Mouse (Mus musculus): ENCODE data around the gene Sec23ip.
"Not testable (repeated sequence)": the region's sequence is repeated elsewhere in the genome, so short reads cannot be mapped to it uniquely, and the experiment has no call there.

Gene Sec23ip

GRCm38 (mm10) chr7:128744684-128745485 lies at the start of gene Sec23ip:
Gene Sec23ip (plus strand): TSS chr7:128744943.
- peak; percentile 92 for DNase-seq (ENCODE audit: extremely low read depth, insufficient read length, low spot score)

GRCm38 (mm10) chr7:128699959-128700358 lies 44.8 kb upstream of the Sec23ip start:
- not testable (repeated sequence) for DNase-seq (ENCODE audit: extremely low read depth, insufficient read length, low spot score)

DNA sequence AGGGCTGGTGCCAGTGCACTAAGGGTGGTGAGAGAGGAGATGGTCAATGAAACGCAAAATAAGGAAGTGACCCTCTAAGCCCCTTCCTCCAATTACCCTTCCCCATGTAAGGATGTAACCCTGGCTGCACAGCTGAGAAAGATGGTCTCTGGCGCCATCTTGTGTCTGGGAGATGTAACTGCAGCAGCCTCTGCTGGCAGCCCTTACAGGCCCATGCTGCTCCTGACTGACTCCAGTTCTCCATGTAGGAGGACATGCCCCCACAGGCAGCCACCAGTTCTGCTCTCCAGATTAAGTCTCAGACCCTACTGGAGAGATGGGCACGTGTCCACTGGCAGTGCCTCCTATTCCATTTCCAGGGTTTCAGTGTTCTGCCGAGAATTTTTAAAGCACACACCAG lies 39.0 kb upstream of the Sec23ip start:
- no peak for DNase-seq (ENCODE audit: extremely low read depth, insufficient read length, low spot score)

DNA sequence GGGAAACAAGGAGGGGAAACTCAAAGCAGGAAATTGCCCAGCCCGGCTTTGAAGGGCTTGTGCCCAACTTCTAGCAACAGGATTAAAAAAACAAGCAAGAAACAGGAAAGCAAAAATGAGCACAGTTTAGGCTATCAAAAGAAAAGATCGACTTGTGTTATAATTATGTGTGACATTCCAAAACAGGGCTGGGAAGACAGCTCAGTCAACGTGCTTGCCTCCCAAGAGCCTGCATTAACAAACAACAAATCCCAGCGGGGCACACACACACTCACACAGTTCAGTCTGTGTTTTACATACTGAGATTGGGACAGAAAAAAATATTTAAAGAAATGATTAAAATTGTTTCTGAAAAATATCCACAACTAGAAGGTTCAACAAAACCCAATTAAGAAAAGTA lies 26.8 kb upstream of the Sec23ip start:
- DNase-seq (ENCODE audit: extremely low read depth, insufficient read length, low spot score): no peak

DNA sequence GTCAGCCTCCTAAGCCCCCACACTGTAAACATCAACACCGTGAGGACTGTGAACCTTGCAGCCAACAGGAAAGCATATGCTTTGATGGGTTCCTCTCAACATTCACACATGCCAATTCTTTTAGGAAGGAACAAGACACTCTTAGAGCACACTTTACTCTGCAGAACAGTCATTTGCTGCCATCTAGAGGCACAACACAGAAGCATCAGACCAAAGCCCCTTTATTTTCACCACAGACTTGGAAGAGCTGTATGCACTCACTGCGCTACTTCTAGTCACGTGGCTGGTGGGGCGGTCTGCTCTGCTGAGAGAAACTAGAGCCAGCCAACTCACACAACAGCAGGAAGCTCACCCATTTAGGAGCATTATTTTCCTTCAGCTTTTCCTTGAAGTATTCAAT lies 20.0 kb upstream of the Sec23ip start:
- no peak for DNase-seq (ENCODE audit: extremely low read depth, insufficient read length, low spot score)

DNA sequence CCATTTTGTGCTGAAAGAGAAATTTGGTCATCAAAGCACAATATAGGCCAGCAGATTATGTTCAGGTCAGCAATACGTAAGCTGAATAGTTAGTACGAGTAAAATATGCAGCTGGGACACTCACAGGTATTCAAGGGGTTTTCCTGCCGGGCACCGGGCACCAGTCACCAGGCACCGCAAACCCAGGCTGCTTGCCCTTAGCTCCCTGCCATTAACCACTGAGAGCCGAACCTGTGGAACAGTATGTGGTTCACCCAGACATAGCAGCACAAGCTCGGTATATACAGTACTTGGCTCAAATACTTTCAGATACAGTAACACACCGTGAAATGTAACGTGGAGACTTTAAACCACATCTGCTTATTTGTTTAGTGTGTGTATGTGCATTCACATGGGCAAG lies 19.6 kb upstream of the Sec23ip start:
- no peak for DNase-seq (ENCODE audit: extremely low read depth, insufficient read length, low spot score)

DNA sequence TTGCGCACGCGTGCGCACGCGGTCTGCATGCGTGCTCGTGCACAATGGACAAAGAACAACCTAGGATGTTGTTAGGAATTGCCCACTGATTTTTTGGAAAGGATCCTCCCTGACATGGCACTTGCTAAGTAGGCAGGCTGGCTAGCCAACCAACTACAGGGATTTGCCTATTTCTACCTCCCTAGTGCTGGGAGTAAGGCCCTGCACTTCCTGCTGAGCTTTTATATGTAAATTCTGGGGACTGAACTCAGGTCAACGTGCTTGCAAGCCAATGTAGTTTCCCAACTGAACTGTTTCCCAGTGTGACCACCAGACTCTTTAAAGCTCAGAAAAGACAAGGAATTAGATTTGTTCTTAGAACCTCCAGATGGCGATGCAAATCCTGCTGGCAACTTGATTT lies 17.7 kb upstream of the Sec23ip start:
- DNase-seq (ENCODE audit: extremely low read depth, insufficient read length, low spot score): no peak

DNA sequence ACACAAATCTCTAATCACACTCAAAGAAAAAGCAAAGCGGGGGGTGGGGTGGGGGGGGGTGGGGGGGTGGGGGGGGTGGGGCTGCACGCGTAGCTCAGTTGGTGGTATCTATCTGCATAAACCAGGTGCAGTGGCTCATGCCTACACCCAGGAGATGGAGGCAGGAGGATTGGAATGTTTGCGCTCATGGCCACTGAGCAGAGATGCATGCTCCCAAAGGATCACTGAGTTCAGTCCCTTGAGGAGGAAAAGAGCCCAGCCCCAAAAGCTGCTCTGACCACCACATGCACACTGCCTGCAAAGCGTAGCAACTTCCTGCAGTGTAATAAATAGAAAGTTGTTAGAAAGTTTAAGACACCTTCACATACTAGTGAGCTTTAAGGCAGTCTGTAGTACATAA lies 17.0 kb upstream of the Sec23ip start:
- no peak for DNase-seq (ENCODE audit: extremely low read depth, insufficient read length, low spot score)

- no peak for DNase-seq (ENCODE audit: extremely low read depth, insufficient read length, low spot score)
These were observed 16.0 kb upstream of the Sec23ip start for GRCm38 (mm10) chr7:128728738-128729137.

GRCm38 (mm10) chr7:128731585-128731984 lies 13.2 kb upstream of the Sec23ip start:
- no peak for DNase-seq (ENCODE audit: extremely low read depth, insufficient read length, low spot score)

DNA sequence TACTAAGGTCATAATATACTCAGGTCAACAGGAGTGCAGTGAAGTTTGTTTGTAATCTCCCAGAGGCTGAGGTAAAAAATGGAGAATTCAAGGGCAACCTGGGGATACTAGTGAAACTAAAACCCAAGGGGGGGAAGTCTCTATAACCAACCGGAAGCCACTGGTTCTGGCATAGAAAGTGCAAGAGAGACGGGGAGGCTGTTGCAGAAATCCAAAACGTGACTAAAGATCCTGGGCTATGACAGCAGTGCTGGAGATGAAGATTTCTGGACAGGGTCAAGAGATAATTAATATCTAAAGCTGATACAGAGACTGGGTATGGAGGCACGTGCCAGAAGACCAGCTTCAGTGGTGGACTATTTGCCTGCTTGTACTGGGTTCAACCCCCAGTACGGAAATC lies 6.7 kb upstream of the Sec23ip start:
- DNase-seq (ENCODE audit: extremely low read depth, insufficient read length, low spot score): no peak

- no peak for DNase-seq (ENCODE audit: extremely low read depth, insufficient read length, low spot score)
These were observed 5.7 kb upstream of the Sec23ip start for GRCm38 (mm10) chr7:128739116-128739461.

- DNase-seq (ENCODE audit: extremely low read depth, insufficient read length, low spot score): peak; percentile 58
These were observed 5.1 kb upstream of the Sec23ip start for GRCm38 (mm10) chr7:128739462-128740277.

DNA sequence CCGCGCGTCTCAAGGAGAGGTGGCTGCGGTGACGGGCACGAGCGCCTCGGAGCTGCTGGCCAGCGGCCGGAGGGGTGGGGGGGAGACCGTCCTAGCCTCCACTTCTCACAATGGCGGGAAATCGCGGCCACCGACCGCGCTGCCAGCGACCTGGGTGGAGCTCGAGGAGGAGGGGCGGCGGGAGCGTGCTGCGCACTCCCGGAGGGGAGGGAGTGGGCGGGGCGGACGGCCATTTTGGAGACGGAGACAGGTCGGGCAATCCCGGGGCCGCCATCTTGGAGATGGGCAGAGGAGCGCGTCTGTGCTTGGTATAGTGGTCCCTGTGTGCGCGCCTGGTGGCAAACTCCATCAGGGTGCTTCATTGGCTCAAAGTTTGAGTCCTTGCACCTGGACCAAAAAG lies 4.4 kb upstream of the Sec23ip start, which contains the start of gene Mcmbp:
Gene Mcmbp (minus strand): TSS at position 162 of the 400 bp plus-strand sequence.
- peak; percentile 92 for DNase-seq (ENCODE audit: extremely low read depth, insufficient read length, low spot score)

DNA sequence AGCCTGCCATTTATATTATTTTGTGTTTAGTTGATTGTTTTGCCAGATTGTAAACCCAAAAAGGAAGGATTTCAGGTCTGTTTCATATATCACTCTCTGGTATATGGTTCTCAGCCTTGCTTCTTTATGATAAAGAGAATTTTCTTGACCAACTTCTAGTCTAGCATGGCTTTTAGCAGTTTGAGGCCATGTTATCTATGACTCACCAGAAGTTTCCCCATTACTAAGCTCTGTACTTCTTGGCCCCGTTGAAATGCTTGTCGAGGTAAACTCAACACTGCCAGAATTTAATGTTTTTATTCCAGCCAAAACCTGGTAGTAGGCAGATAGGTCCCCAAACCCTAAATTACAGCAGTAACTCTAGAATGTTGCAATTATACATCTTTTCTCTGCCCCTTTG lies 845 bp upstream of the Sec23ip start:
- no peak for DNase-seq (ENCODE audit: extremely low read depth, insufficient read length, low spot score)

GRCm38 (mm10) chr7:128746151-128746550 lies 1.4 kb downstream of the Sec23ip start:
- no peak for DNase-seq (ENCODE audit: extremely low read depth, insufficient read length, low spot score)

DNA sequence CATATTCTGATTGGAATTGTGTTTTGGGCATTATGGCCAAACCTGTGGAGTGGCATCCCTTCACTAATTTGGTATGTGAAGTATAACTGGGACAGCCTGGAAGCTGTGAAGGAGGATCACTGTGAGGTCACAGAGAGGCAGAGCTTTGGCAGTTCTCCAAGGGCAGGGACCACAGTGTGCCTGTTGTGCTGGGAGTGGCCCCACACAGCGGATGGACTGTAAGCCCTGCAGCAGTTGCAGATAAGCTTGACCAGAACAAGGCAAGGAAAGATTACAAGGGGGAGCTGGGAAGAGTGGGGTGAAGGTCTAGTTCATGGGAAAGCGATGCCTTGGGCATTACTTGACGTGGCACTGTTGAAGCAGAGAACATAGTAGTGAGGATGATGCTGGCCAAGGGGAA lies 4.0 kb downstream of the Sec23ip start:
- no peak for DNase-seq (ENCODE audit: extremely low read depth, insufficient read length, low spot score)

DNA sequence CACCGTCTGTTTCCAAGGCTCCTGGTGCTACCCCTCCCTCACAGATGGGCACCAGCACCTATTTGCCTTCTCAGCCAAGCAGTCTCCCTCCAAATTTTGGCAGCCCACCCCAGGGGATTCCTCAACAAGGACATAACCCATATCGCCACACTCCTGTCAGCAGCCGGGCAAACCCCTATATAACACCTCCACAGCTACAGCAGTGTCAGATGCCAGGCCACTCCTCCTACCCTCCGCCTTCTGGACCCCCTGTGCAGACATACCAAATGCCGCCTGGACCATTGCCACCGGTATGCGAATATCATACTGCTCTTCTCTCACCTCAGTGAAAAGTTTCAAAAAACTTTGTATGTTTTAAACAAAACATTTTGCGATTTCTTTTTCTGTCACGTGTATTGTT lies 5.6 kb downstream of the Sec23ip start:
- DNase-seq (ENCODE audit: extremely low read depth, insufficient read length, low spot score): no peak

DNA sequence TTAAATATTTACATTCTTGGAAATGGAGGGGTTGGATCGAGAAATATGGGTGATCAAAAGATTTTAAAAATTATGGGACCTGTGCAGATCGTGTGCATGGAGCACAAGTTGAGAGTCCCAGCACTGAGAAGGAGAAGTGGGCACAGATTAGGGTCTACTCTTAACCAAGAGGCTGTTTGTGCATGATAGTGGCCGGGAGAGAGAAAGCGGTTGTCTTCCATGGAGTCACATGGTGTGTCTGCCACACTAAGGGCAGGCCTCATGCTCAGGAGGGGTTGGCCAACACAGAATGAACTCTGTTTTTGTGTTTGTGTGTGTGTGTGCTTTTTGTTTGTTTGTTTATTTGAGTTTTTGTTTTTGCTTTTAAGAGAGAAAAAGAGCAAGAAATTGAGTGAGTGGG lies 7.3 kb downstream of the Sec23ip start:
- DNase-seq (ENCODE audit: extremely low read depth, insufficient read length, low spot score): no peak

- DNase-seq (ENCODE audit: extremely low read depth, insufficient read length, low spot score): no peak
These were observed 10.7 kb downstream of the Sec23ip start for GRCm38 (mm10) chr7:128755396-128755795.

DNA sequence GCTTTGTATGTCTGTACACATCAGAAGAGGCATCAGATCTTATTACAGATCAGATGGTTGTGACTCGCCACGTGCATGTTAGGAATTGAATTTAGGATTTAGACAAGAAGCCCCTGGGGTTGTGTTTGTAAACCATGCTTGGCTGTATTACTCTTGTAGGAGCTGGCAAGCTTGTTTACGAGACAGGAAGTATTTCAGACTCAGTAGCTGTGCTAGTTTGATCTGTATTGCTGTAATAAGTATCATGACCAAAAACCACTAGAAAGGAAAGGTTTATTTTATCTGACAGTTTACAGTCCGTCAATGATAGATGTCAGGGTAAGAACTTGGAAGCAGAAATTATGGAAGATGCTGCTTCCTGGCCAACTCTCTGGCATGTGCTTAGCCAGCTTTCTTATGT lies 14.2 kb downstream of the Sec23ip start:
- no peak for DNase-seq (ENCODE audit: extremely low read depth, insufficient read length, low spot score)

- no peak for DNase-seq (ENCODE audit: extremely low read depth, insufficient read length, low spot score)
These were observed 22.0 kb downstream of the Sec23ip start for GRCm38 (mm10) chr7:128766696-128767095.
